Mouse (Mus musculus): ENCODE measurements around the gene Scfd2.

The Scfd2 gene

DNA sequence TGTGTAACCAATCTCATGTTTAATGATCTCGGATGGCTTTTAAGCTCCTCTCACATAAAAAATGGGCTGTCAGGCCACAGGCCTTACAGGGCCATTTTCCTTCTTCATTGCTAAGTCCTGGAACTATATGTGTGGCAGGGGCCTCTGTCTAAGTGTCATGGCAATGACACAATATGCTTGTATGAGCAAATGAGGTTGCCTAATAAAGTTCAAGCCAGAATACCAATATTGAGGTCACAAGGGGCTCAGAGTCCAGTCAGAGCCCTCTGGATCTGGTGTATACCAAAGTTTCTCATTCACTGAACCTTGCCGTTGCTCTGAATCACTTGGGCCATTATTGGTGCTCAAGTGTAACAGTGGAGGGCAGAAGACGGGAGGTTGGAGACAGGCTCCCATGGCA, 288.9 kb downstream of the Scfd2 start:
- DNase-seq (ENCODE audit: low read depth, low spot score) = no peak

DNA sequence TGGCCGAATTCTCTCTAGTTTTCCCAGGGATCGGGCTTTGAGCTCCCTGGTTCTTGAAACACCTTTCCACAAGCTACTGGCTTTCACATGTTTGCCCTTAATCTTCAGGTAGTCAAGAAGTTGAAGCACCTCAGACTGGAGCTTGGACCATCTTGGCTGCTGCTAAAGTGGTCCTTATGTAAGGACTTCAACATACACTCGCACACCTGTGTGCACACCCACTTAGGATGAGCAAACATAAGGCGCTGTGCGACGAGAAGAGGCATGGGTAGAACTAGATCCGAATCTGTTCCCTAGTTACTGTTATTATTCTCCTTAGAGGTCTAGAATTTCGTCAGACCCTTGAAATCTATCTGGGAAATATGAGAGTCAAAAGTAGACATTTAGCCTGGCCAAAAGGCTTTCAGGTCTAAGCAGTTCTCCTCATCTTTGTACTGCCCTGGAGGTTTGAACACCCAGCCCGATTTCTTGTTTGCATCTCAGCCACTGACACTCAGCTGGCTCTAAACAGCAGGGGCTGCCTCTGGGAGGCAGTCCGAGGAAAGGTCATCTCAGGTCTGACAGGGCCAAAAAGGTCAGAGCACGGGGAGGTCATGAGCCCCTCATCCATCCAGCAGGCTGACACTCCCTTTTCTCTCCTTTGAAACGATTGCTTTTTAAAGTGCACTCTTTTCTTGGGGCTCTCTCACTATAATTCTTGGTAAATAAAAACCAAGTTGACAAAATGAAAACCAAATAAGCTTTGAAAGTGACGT, 290.5 kb downstream of the Scfd2 start:
- DNase-seq (ENCODE audit: low read depth, low spot score) = no peak

DNA sequence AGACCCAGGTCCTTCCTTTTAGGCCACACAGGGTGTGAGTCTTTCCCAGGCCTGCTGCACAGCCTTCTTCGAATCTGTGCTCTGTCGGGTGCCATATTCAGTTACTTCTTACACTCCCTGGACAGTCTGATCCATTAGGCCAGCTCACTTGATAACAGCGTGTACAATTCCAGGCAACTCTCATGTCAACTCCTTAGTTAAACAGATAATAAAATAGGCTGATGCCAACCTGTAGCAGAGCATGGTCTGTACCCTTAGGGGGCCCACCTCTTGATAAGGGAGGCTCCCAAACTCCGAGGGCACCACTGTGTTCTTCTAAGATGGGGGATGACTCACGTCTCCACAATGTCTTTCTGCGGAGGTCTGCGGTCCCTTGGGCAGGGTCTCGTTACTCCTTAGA, 291.3 kb downstream of the Scfd2 start:
- DNase-seq (ENCODE audit: low read depth, low spot score) = no peak

DNA sequence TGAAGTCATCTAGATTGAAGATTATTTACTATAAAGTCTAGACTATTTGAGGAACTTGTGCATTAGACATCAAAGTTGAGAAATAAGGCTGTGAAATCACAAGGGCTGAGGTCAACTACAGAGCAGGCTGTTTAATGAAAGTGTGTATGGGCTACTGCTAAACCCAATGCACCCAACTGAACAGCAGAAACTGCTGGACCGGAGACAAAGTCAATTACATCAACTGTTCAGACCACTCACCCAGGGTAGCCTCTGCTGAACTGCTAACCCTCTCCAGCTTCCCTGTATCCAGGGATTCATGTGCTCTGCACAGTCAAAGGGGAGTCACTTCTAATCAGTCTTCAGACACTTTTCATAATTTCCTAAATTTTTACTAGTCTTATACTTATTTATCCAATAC, 292.2 kb downstream of the Scfd2 start:
- DNase-seq (ENCODE audit: low read depth, low spot score) = no peak

DNA sequence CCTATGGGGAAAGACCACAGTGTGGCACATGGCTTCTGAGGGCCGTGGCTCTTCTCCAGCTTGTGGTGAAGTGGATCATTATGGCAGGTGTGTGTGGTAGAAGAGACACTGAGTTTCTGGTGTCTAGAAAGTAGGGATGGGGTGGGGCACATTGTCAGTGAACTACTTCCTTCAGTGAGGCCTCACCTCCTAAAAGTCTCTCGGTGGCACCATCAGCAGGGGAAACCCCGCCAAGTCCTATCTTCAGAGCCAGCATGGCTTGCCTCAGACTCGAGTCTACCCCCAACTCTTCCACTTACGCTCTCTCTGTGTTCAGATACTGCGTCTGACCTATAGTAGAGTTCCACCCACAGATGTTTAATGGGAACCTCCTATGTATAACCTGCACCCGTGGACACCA, 297.8 kb downstream of the Scfd2 start:
- DNase-seq (ENCODE audit: low read depth, low spot score) = no peak

DNA sequence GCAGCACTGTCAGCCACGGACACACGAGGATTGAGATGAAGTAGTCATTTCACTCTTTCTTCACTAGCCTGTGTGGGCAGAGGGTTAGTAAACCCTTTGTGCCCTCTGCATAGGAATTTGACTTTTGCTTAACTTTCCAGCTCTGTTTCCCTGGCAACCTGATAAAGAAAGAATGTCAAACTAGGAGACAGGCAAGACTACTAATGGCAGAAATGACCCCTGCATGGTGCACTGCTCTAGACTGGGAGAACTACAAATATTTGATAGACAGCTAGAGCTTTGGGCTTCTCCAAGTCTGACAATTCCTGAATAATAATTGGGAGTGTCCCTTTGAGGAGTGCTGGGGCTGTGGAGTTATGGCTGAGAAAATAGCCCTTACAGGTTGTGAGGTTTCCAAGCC, 301.0 kb downstream of the Scfd2 start:
- DNase-seq (ENCODE audit: low read depth, low spot score) = no peak

DNA sequence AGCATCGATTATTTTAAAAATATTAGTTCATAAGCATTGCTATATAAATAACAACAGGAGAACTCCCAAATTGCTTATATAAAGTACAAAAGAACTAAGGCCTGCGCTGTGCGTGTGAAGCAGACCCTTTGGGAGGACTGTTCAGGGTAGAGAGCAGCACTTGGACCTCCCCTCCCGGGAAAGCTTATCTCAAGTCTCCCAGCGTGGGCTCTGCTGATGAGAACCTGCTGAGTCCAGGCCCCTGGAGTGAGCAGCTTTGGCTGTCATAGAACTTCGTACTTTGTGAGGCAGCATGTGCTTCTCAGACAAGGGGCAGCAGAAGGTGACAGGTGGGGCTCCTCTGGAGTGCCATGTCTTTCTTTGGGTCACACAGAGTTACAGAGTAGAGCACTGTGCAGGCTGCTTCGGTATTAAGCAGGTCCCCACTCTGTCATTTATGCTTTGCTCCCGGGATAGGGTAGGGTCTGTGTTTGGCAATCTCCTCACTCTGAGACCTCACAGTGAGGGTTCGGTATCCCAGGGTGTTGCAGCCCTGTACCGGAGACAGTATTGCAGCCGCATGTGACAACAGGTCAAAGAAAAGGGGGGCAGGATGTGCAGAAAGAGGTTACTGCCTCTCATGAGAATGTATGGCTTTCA, 301.7 kb downstream of the Scfd2 start:
- no peak for DNase-seq (ENCODE audit: low read depth, low spot score)

DNA sequence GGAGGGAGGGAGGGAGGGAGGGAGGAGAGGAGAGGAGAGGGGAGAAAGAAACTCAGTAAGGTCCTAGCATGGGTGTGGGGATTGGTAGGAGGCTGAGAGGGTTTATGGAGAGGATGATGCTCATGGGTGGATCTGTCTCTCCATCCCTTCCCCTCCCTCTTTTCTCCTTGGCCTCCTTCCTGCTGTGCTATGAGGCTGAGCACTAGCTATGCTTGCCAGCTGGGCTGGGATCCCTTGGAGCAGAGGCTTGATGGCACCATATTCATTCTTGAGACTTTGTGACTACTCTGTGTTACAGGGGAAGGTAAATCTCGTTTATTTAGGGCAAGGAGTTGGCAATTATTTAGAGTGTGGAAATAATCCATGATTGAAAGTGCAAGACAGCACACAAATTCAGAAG, 302.6 kb downstream of the Scfd2 start:
- no peak for DNase-seq (ENCODE audit: low read depth, low spot score)

DNA sequence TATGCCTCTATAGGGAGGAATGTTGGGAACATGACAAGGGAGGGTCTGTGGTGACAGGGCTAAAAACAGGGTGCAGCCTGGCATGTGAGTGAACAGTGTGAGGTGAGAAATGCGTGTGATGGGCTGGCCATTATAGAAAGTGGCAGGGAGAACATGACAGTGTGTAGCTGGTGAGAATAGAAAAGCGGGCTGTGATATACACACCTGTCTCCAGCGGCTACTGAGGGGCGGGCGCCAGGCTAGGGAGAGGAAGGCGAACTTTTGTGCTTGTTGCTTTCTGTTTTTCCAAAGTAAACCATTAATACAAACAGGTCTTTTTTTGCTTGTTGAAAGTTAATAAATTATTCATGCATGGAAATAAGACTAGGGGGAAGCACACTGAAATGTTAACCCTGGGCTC, 304.2 kb downstream of the Scfd2 start:
- no peak for DNase-seq (ENCODE audit: low read depth, low spot score)

DNA sequence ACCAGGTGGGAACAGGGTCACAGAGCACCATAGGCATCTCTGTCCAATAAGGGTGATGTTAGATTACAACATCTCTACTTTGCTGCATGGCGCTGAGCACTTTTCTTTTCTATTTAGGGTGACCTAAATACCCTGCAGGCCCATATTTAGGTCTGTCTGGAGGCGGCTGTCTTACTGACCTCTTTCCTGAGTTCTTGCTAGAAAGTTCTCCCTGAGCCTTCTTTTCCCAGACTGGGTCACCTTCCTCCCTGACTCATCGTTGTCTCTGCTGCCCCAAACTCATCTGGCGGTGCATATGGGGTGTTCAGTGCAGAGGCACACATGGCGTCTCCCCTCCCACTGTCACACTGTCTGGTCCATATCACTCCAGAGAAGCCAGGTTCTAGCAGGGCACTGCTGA, 305.4 kb downstream of the Scfd2 start:
- DNase-seq (ENCODE audit: low read depth, low spot score) = no peak

DNA sequence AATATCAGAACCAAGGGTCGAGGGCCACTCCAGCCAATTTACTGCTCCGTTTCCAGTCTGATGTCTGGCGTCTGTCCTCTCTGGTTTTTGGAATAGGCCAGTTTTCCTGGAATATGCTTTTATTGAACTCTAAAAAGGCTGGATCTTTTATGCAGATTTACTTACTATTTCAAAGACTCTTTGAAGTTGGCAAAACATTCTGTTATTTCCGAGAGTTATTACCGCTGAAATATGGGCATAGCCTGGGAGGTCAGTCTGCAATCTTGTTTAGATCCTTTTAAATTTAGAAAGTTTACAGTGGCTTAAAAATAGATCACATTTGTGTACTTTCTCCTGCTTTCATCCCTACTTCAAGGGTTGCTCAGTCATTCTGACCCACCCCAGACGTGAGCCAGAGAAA, 307.1 kb downstream of the Scfd2 start:
- DNase-seq (ENCODE audit: low read depth, low spot score) = no peak

DNA sequence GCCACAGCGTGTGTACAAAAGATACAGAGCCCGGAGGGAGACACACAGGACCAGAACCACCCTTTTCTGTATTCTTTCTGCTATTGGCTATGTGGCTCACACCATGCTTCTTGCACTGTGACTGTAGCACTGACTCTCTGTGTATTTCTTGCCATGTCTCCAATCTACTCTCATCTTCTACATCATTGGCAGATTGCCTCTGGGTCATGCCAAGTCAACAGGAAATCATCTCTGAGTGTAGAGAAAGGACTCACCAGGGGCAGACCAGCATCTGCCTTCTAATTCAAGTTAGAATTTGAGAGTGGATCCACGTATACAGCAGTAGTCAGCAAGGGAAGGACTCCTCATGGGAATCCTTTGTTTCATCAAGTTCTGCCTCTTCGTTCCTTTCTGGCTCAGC, 308.9 kb downstream of the Scfd2 start:
- DNase-seq (ENCODE audit: low read depth, low spot score) = no peak

DNA sequence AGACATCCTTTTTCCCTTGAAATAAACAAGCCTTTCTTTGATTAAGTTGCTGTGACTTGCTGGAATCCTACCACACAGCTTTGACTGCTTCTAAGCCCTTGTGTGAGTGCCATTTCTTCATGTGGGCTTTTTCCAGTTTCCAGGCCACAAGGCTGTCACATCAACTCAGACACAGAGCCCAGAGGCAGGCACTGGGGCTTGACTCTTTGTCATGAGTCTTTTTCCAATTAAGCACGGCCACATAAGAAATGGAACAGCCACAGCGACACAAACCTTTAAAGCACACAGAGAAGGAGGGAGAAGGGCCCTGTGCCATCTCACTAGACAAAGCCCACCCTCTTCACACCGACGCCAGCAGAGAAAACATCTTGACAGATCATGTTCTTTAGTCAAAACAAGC, 313.0 kb downstream of the Scfd2 start:
- DNase-seq (ENCODE audit: low read depth, low spot score) = no peak

DNA sequence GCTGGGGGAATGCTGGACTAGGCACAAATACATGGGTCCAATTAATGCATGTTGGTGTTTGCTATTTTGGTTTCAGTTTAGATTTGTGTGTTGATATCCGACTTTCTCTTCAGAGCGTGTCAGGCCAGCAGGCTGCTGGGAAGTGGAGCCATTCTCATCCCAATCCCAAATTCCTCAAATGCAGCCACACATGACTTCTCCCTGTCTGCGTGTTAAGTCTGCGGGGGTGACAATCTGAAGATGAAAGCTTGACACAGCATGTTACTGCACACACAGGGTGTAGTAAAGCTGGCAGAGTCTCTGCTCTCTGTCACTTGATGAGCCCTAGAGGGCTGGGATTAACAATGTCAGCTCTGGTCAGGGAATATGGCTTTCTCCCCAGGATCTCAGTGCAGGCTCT, 316.4 kb downstream of the Scfd2 start:
- DNase-seq (ENCODE audit: low read depth, low spot score) = no peak

DNA sequence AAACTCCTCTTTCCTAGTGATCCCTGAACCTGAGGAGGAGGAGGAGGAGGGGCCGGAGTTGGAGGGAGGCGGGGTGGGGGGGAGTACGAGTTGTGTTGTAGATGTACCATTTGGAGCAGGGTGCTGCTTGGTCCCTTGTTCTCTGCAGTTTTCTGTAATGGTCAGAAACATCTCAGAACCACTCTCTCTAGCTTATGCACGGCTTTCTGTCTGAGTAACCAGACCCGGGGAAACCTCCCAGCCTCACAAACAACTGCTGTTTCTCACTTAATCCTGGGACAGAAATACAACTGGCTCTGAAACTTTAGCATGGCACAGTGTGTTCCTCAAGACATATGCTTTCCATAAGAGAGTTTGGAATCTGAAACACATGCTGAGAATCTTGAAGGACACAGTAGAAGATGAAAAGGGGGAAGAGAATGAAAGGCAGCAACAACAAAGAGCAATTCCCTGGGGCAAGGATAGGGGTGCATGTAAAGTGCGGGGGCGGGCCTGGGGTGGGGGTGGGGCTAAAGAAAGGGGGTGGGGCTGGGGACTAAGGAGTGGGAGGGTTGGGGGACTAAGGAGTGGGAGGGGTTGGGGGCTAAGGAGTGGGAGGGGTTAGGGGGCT, 317.0 kb downstream of the Scfd2 start:
- no peak for DNase-seq (ENCODE audit: low read depth, low spot score)

DNA sequence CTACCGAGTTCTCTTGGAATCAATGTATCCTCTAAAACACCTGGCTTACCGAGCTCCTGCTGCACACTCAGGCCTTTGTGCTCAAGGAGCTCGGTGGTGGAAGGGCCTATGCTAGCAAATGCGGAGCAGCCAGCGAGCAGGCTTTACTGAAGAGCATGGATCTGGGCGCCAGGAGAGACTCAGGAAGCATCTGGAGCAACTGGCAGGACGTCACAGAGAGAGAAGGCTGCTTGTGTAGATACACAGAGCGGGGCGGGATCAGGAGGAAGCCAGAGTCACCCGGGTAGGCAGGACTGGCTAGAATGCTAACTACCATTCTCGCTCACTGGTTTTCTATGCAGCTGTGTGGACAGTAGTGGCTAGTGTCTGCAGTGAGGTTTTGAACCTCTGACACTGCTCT, 320.2 kb downstream of the Scfd2 start:
- no peak for DNase-seq (ENCODE audit: low read depth, low spot score)

DNA sequence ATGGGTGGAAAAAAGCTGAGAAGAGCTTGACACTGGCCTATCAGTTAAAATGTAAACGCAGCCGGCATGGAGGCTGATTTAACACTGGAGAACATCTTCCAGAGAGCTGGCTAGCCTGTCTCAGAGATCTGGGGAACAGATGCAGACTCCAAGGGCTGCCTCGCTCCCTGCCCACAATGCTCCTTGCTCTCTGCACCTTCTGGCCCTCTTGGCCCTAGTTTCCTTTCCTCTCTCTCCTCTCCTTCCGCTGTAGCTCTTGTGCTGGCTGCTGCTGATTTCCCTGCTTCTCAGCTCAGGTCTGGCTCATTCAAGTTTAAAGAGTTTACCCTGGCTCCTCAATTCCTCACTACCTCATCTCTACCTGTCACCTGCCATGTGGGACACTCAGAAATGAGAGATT, 321.9 kb downstream of the Scfd2 start:
- no peak for DNase-seq (ENCODE audit: low read depth, low spot score)

DNA sequence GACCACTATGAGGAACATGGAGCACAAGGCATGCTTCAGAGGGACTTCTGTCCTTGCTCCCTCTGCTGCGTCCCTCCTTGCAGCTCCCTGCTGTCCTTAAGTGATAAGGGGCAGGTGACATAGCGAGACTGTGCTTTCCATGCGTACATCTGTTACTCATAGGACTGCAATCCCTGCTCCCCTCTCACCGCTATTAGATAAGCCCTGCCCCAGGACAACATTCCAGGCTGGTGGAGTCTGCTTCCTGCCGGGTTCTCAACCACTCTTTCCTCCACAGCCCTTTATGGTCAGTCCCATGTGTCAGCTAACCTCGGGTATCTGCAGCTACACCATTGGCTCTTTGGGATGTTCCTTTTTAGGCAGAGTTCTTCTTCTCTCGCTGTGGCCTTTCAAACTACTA, 323.1 kb downstream of the Scfd2 start:
- DNase-seq (ENCODE audit: low read depth, low spot score) = no peak

DNA sequence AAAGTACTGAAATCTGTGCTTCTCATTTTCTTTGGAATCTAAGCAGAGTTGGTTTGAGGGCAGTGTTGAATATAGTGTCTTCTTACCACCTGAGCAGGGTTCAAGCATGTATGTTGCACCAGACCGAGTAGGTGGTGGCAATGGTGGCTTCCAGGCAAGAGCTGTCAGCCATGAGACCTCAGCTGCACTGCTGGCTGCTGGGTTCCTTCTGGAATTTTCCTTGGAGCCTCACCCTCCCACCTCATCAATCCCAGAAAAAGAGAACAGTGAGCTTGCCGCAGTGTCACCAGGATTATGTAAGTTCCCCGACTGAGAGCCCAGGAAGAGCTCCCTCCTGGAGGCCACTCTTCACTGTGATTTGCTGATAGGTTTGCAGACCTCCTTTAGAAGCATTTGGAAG, 324.4 kb downstream of the Scfd2 start:
- DNase-seq (ENCODE audit: low read depth, low spot score) = no peak

DNA sequence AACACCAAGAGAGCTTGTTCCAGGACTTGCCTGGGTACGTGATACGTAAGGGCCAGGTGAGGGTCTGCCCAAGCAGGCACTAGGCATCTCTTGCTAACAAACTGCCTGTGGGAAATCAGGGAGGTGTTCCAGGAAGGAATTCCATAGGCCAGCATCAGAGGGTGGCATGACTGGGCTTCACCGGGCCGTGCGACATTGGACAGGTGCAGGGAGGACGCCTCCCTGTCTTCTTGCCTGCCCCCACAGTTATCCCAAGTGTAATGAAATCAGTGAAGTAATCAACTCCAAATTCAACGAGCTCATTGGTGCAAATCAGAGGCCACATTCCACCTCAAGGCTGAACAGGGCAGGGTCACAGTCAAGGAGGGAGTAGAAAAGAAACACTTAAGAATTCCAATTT, 324.9 kb downstream of the Scfd2 start:
- DNase-seq (ENCODE audit: low read depth, low spot score) = no peak

DNA sequence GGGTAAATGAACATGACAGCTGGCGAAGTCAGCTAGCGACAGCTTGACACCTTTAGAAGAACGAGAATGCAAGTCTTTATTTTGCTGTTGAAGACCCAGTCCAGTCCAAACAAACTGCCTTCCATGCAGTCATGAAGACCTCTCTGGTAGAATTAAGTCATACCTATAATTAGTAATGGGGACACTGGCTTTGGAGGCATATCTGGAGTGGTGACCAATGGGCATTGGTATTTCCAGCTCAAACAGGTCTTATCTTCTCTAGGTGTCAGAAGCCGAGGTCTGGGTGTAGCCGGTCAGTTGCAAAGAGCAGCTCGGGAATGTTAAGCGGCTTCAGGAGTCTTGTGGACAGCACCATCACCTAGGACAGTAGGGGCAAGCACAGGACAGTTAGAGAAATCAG, 325.5 kb downstream of the Scfd2 start:
- no peak for DNase-seq (ENCODE audit: low read depth, low spot score)

DNA sequence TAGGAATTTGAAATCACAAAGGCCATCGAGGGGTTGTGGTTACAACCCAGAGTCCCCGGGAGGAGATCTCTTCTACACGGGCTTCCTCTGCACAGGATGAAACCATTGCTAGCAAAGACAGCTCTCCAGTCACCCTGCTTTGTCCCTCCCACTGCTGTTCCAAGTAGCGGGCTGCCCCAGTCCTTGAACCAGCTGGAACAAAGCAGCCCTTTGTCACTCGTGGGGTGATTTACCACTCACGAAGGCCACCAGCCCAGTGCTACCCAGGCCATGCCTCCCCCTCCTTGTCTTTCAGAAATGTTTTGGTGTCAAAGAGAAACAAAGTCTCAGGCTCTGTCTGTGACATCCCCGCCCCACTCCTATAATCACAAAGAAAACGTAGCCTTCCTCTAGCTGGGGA, 326.1 kb downstream of the Scfd2 start:
- no peak for DNase-seq (ENCODE audit: low read depth, low spot score)

DNA sequence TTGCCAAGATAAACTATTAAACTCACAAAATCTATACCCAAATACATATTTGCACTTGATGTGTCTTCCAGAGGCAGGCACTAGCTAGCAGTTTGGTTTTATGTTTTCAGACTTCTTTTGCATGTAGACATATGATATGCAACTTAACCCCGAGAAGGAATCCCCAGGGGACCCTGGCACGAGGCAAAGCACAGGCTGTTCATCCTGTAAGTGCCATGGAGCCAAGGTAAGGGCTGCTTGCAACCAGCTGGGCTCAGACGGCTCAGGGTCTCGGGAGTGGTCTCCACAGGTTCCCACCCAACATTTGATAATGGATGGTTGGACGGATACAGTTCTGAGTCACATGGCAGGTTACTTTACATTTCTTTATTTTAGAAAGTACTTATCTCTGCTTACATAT, 327.1 kb downstream of the Scfd2 start:
- DNase-seq (ENCODE audit: low read depth, low spot score) = no peak
